Mouse (Mus musculus): ENCODE data around the gene Ap1g2.

DNA sequence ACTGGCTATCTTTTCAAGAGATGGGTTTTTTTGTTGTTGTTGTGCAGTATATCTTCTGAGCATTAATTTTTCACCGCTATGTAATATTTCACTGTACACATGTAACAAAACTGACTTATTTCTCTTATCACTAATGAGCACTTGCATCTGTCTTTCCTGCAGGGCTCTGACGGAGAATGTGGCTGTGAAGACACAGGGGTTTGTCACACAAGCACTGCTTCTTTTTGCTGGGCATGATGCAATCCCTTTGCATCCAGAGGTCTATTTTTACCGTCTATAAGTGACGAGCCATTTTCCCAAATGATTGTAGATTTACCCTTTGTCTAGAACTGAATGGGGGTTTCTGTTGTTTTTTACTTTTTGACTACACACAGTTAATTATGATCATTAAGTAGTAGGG is 45.8 kb upstream of the Ap1g2 start:
- no peak for TF ChIP-seq POLR2A (IDR thresholded peaks at IDR 0.05; ENCODE audit: extremely low read depth, insufficient read depth, low read length)
- no peak for TF ChIP-seq CTCF (IDR thresholded peaks at IDR 0.05; ENCODE audit: extremely low read depth, insufficient read depth, low read length)
